Mouse (Mus musculus) cerebellum, adult 8-10 months (tissue): ENCODE results near the gene Olfr711.
"Not testable (repeated sequence)": the region's sequence is repeated elsewhere in the genome, so short reads cannot be mapped to it uniquely, and the experiment has no call there.

Experiments
- DNase-seq: peaks from one replicate; pipeline ENCODE4 v3.0.0; 2022

The Olfr711 gene

GRCm38 (mm10) chr7:106975353-106975752 lies at the start of gene Olfr711:
Olfr711 (minus strand) TSS chr7:106975453.
- no peak for DNase-seq

GRCm38 (mm10) chr7:107005972-107006371 lies 30.7 kb upstream of the Olfr711 start, which contains the start of gene Olfr2:
Olfr2 (minus strand) TSS chr7:107006072.
- no peak for DNase-seq

DNA sequence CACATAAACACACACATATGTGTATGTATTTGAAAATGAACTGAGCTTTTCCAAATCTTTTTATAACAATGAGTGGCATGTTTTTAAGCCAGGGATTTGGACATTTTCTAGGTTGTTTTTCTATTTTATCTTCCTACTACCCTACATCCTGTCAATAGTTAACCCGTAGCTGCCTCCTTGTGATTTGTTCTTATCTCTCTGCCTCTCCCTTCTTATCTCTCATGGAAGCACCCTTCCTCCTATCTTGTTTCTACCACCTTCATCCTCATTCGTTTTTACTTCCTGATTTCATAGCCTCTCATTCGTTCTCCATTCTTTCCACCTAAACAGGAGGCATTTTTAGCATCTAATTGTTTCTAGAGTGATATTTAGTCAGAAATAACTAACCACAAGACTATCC lies 28.9 kb upstream of the Olfr711 start:
- DNase-seq: no peak

DNA sequence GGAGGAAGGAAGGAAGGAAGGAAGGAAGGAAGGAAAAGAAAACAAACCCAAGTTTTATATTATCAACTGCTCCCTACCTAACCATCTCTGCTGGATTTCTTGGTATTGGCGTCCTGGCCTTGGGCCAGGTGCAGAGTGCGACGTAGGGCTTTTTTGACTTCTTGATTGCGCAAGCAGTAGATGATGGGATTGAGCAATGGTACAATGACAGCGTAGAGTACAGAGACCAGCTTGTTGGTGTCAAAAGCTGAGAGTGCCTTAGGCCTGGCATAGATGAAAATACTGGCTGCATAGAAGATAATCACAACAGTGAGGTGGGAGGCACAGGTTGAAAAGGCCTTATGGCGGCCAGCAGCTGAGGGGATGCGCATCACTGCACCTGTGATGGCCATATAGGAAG lies 25.5 kb upstream of the Olfr711 start:
- DNase-seq: no peak

GRCm38 (mm10) chr7:106985236-106985635 lies 10.0 kb upstream of the Olfr711 start:
- no peak for DNase-seq

DNA sequence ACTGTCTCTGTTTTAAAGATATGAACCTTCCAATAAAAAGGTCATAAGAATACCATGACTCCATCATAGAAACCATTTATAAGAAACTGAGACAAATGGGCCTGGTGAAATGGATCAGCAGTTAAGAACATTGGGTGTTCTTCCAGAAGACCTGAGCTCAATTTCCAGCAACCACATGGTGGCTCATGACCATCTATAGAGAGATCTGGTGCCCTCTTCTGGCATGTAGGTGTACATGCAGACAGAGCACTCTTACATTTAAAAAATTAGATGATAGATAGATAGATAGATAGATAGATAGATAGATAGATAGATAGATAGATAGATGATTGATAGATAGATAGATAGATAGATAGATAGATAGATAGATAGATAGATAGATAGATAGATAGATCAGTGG lies 7.8 kb downstream of the Olfr711 start:
- not testable (repeated sequence) for DNase-seq

GRCm38 (mm10) chr7:106963837-106964236 lies 11.4 kb downstream of the Olfr711 start, which contains the start of gene Olfr6:
Olfr6 (minus strand) TSS chr7:106963937.
- no peak for DNase-seq

DNA sequence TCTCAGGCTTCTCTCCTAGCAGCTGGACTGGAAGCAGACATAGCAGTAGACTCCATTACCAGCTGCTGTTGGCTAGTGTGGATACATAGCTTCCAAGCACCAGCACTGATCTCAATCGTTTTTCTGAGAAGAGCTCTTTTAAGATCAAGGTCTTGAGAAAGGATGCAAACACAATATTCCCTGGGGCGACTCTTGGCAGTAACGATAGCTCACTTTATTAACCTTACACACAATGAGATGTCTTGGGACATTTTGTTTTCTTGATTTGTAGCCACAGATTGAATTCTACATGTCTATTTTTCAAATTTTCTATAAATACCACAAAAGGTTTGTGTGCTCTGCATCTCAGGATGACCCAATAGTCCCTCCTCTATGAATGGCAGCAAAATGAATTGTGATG lies 27.0 kb downstream of the Olfr711 start, which contains the start of gene Olfr710:
Olfr710 (minus strand) TSS at position 101 of the 400 bp plus-strand sequence.
- DNase-seq: no peak

DNA sequence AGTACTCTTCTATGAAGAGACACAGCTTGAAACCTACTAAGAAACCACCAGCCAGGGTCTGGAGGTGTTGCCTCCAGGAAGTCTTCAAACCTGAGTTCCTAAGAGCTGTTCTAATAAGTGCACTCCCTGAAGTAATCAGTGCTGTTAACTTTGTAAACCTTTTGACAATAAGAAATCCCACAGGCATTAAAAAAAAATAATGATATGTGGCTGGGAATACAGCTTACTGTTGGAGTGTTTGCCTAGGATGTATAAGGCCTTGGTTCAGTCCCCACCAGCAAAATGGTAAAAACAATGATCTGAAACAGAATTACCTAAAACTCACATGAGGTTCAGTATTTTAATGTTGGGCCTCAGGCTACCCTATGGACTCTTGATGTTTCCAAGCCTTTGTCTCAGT lies 43.1 kb downstream of the Olfr711 start, which contains the start of gene Olfr709-ps1:
Olfr709-ps1 (minus strand) TSS at position 101 of the 400 bp plus-strand sequence.
- DNase-seq: no peak

- not testable (repeated sequence) for DNase-seq
These were observed 54.3 kb downstream of the Olfr711 start for GRCm38 (mm10) chr7:106920961-106921360.
